Mouse (Mus musculus): Measurements from ENCODE around the gene Haus6.
"Not testable (repeated sequence)": the region's sequence is repeated elsewhere in the genome, so short reads cannot be mapped to it uniquely, and the experiment has no call there.

GRCm38 (mm10) chr4:86632556-86632955, 20.7 kb upstream of the Haus6 start:
- not testable (repeated sequence) for TF ChIP-seq POLR2A (IDR thresholded peaks at IDR 0.05; ENCODE audit: extremely low read depth, insufficient read depth, low read length); CTCF (IDR thresholded peaks at IDR 0.05; ENCODE audit: low read depth, low read length)
